Mouse (Mus musculus): ENCODE results near the gene Gm11733.

DNA sequence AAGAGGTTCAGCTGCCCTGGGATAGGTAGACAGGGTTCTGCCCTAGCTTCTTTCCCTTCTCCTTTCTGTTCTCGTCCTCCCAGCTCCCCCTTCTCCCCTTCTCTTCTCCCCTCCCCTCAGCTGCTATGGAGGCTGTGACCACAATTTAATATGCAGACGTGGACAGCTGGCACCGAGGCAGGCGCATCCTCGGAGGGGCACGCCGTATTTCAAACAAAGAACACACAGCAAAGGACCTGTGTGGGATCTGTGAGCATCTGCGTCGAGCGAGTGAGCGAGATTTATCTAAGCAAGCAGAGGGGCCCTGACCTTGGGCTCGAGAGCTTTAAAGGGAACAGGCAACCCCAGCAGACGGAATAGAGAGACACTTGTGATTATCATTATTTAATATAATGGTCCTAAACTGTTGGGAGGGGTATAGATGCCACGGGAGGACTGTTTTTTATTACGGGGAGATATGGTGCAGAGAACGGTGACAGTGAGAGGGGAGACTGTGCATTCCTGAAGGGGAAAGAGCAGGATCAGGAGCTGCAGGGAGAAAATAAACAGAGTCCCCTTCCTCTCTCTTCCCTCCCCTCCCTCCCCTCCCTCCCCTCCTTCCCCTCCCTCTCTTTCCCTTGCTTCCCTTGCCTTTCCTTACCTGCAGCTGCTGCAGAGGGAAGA lies 21.8 kb upstream of the Gm11733 start:
- TF ChIP-seq CTCF (IDR thresholded peaks at IDR 0.05; ENCODE audit: insufficient read depth, low read length) (no peak), POLR2A (IDR thresholded peaks at IDR 0.05; ENCODE audit: borderline replicate concordance, extremely low read depth, low read depth, low read length) (no peak)

Measured in lung, adult 2 months (tissue).